8 mouse cellular contexts compared by ENCODE assay signal in the genomic region with DNA sequence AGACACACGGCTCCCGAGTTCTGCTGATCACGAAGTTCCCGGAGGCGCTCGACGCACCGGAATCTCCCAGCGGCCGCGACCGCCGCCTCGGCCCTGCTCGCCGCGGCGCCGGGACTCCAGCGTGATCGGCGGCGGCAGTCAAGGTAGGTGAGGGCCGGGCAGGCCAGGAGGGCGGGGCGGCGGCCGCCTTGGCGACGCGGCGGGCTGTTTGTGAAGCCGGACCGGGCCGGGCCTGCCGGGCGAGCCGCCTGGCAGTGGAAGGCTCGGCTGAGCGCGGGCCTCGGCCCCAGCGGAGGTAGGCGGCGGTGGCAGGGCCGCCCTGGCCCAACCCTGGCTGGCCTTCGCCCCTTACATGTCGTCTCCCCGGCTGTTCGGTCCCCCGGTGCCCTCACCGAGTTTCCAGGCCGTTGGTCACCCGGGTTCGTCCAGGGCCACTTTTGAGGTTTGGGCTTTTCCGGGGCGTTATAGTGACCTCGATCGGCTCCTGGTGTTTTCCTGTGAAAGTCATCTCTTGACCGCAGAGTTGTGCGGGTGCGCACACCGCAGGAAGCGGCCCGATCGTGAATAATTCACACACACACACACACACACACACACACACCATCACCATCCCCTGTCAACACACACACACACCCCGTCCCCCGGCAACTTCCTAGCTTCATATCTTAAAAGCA. TPM values are rescaled to one million over a fixed set of nuclear protein-coding genes. Genes with fewer than 3 reads are reported as not detected.
DNase-seq lines count a peak whose midpoint lies in the region; ATAC-seq lines count a peak whose summit lies in the region.

No protein-coding gene starts in this region.

- peak overlapping the region; percentile 97 for H3K9ac ChIP-seq in midbrain, embryonic 11.5 days (ENCODE audit: low read length)

- no peaks in the 10 kb centered on the region for H3K9me3 ChIP-seq in embryonic facial prominence, embryonic 10.5 days
- H3K9me3 ChIP-seq in midbrain, embryonic 11.5 days (ENCODE audit: control insufficient read depth, low read length) = no peaks in the 10 kb centered on the region

- peak; percentile 73 for ATAC-seq in midbrain, embryonic 11.5 days (ENCODE audit: low FRiP score)

- peak; percentile 67 for DNase-seq in gastrocnemius, postnatal 10 days
- no peak for DNase-seq in gastrocnemius, postnatal 4 days (ENCODE audit: low spot score in 2 of 2)
- DNase-seq in CD4-positive helper T cell, adult 2 months (ENCODE audit: low read depth, low spot score) = peak; percentile 72
- DNase-seq in embryonic facial prominence, embryonic 10.5 days (ENCODE audit: low spot score) = no peak
- peak; percentile 71 for DNase-seq in induced T-regulatory cell, adult 2 months (ENCODE audit: low read depth)
- peak; percentile 96 for DNase-seq in midbrain, embryonic 11.5 days (ENCODE audit: low spot score, missing footprints)
- no peak for DNase-seq in ovary, adult 18-20 months (ENCODE audit: low spot score)
- DNase-seq in kidney, adult 18-20 months = no peak

- H3K4me3 ChIP-seq in embryonic facial prominence, embryonic 10.5 days = peak overlapping the region; percentile 99
- H3K4me3 ChIP-seq in midbrain, embryonic 11.5 days (ENCODE audit: low read depth, low read length) = peak overlapping the region; percentile 97

- H3K36me3 ChIP-seq in embryonic facial prominence, embryonic 10.5 days (replicated peaks) = peaks cover 37% of the 10 kb centered on the region
- H3K36me3 ChIP-seq in midbrain, embryonic 11.5 days (ENCODE audit: control insufficient read depth, insufficient read depth, low read length) = no peaks in the 10 kb centered on the region; the same call in 1 of the 2 replicates

- H3K27ac ChIP-seq in embryonic facial prominence, embryonic 10.5 days (replicated peaks) = peak overlapping the region; percentile 97
- peak overlapping the region; percentile 92 for H3K27ac ChIP-seq in midbrain, embryonic 11.5 days (ENCODE audit: low read depth, low read length)

- H3K27me3 ChIP-seq in embryonic facial prominence, embryonic 10.5 days (replicated peaks; ENCODE audit: low read depth, poor library complexity, severe bottlenecking) = no peaks in the 10 kb centered on the region
- H3K27me3 ChIP-seq in midbrain, embryonic 11.5 days (ENCODE audit: control insufficient read depth, insufficient read depth, low read length) = no peaks in the 10 kb centered on the region

- peak overlapping the region; percentile 52 for H3K4me2 ChIP-seq in midbrain, embryonic 11.5 days

- H3K4me1 ChIP-seq in embryonic facial prominence, embryonic 10.5 days = peaks cover 30% of the 10 kb centered on the region
- peaks cover 19% of the 10 kb centered on the region for H3K4me1 ChIP-seq in midbrain, embryonic 11.5 days (ENCODE audit: control insufficient read depth, insufficient read depth, low read length)

- 0% methylated on average over 68 of the region's 68 CpGs for WGBS in embryonic facial prominence, embryonic 10.5 days
- WGBS in midbrain, embryonic 11.5 days = under 1% methylated on average over 67 of the region's 68 CpGs

RNA-seq across cellular contexts. Expression of a gene that starts 0.4 kb away (rescaled TPM):
- 10 to 100 TPM; 14.5 to 17.9 TPM for total RNA-seq in gastrocnemius, postnatal 10 days (2021)
- 10 to 100 TPM; 21.0 to 23.5 TPM for total RNA-seq in gastrocnemius, postnatal 4 days (2021)
- 70.9 and 71.8 TPM in 2 replicates for polyA plus RNA-seq in embryonic facial prominence, embryonic 10.5 days (2016; fragmentation: Nextera tagmentation; extraction: Ambion mirVana)
- polyA plus RNA-seq in midbrain, embryonic 11.5 days (2014; fragmentation: Nextera tagmentation; extraction: Ambion mirVana) = 66.8 and 71.7 TPM in 2 replicates

RNA-seq across cellular contexts. Expression of a gene that starts 3.8 kb away (rescaled TPM):
- under 1 TPM; 0.14 to 0.32 TPM for total RNA-seq in gastrocnemius, postnatal 10 days (2021)
- total RNA-seq in gastrocnemius, postnatal 4 days (2021) = under 1 TPM; 0.22 to 0.29 TPM
- polyA plus RNA-seq in embryonic facial prominence, embryonic 10.5 days (2016; fragmentation: Nextera tagmentation; extraction: Ambion mirVana) = 1.1 TPM in 2 replicates
- polyA plus RNA-seq in midbrain, embryonic 11.5 days (2014; fragmentation: Nextera tagmentation; extraction: Ambion mirVana) = 0.61 and 0.66 TPM in 2 replicates

Comparison
In these comparisons a context has a peak if more than half of its experiments do, and no peak if none do; other contexts are left out.
1. DNase-seq: peak in gastrocnemius, postnatal 10 days (single experiment), CD4-positive helper T cell, adult 2 months (single experiment), induced T-regulatory cell, adult 2 months (single experiment) and midbrain, embryonic 11.5 days (single experiment); none in gastrocnemius, postnatal 4 days (0 of 2), embryonic facial prominence, embryonic 10.5 days (single experiment), ovary, adult 18-20 months (single experiment) and kidney, adult 18-20 months (single experiment).